Mouse (Mus musculus) ovary, adult 10 weeks (tissue): Measurements from ENCODE around the gene Olfr782. TPM values are rescaled to one million over a fixed set of nuclear protein-coding genes. Genes with fewer than 3 reads are reported as not detected.

Experiments used
- polyA plus RNA-seq: library from polyadenylated mRNA; stranded (reverse); fragments of 350-450 nt; fragmentation: Illumina TruSeq; extraction: RNeasy Lipid Tissue Mini Kit (QIAGEN cat#74804); gene quantifications from one replicate; pipeline ENCODE4 v1.2.3, GENCODE M21; 2014

Olfr782 gene
- not detected for polyA plus RNA-seq

GRCm38 (mm10) chr10:129348550-129348949 is at the start of gene Olfr782:
Gene Olfr782 (plus strand): TSS chr10:129348850.

GRCm38 (mm10) chr10:129317817-129318216 is 30.8 kb upstream of the Olfr782 start, which contains the start of gene Olfr780:
Gene Olfr780 (plus strand): TSS chr10:129318117.

GRCm38 (mm10) chr10:129328554-129328953 is 20.1 kb upstream of the Olfr782 start, which contains the start of gene Olfr781:
Gene Olfr781 (plus strand): TSS chr10:129328854.

GRCm38 (mm10) chr10:129383783-129384182 is 35.1 kb downstream of the Olfr782 start, which contains the start of gene Olfr784:
Gene Olfr784 (plus strand): TSS chr10:129384083.

Other genes starting within 250 kb of the Olfr782 start
- not detected for gene Olfr768, start 249.5 kb upstream of the Olfr782 start, polyA plus RNA-seq
- gene Olfr769, start 231.0 kb upstream of the Olfr782 start, polyA plus RNA-seq = not detected
- gene Olfr770, start 209.9 kb upstream of the Olfr782 start, polyA plus RNA-seq = not detected
- not detected for gene Olfr771, start 184.1 kb upstream of the Olfr782 start, polyA plus RNA-seq
- gene Olfr772, start 170.9 kb upstream of the Olfr782 start, polyA plus RNA-seq = not detected
- gene Olfr773, start 161.4 kb upstream of the Olfr782 start, polyA plus RNA-seq = not detected
- gene Olfr774, start 112.6 kb upstream of the Olfr782 start, polyA plus RNA-seq = not detected
- gene Olfr775, start 100.4 kb upstream of the Olfr782 start, polyA plus RNA-seq = not detected
- gene Olfr776, start 89.7 kb upstream of the Olfr782 start, polyA plus RNA-seq = not detected
- not detected for gene Olfr777, start 77.4 kb upstream of the Olfr782 start, polyA plus RNA-seq
- not detected for gene Olfr780, start 30.7 kb upstream of the Olfr782 start, polyA plus RNA-seq
- gene Olfr781, start 20.0 kb upstream of the Olfr782 start, polyA plus RNA-seq = not detected
- gene Olfr784, start 35.2 kb downstream of the Olfr782 start, polyA plus RNA-seq = not detected
- gene Olfr785, start 56.6 kb downstream of the Olfr782 start, polyA plus RNA-seq = not detected
- gene Olfr786, start 78.5 kb downstream of the Olfr782 start, polyA plus RNA-seq = not detected
- not detected for gene Olfr787, start 113.0 kb downstream of the Olfr782 start, polyA plus RNA-seq
- not detected for gene Olfr788, start 122.1 kb downstream of the Olfr782 start, polyA plus RNA-seq
- gene Olfr789, start 135.9 kb downstream of the Olfr782 start, polyA plus RNA-seq = not detected
- gene Olfr790, start 149.6 kb downstream of the Olfr782 start, polyA plus RNA-seq = not detected
- gene Olfr791, start 172.9 kb downstream of the Olfr782 start, polyA plus RNA-seq = not detected
- gene Olfr792, start 190.3 kb downstream of the Olfr782 start, polyA plus RNA-seq = 0.20 TPM
- gene Olfr794, start 218.8 kb downstream of the Olfr782 start, polyA plus RNA-seq = not detected